Mouse (Mus musculus): Measurements from ENCODE around the gene Chd1l. TPM values are rescaled to one million over a fixed set of nuclear protein-coding genes. Genes with fewer than 3 reads are reported as not detected.

The Chd1l gene
- polyA plus RNA-seq, 1 experiment from 2014 or later = 24.7 TPM

GRCm38 (mm10) chr3:97558554-97558953, 51.4 kb downstream of the Chd1l start:
- Histone ChIP-seq H3K4me3 (no peak overlapping the region), H3K27ac (no peak overlapping the region), H3K36me3 (replicated peaks) (peaks cover 17% of the 10 kb centered on the region), H3K27me3 (ENCODE audit: poor library complexity, severe bottlenecking) (no peaks in the 10 kb centered on the region), H3K4me1 (no peaks in the 10 kb centered on the region), H3K9me3 (no peaks in the 10 kb centered on the region)
- DNase-seq (ENCODE audit: extremely low spot score, low spot score) = no peak
- WGBS = 89% methylated on average over 5 of the region's 5 CpGs

DNA sequence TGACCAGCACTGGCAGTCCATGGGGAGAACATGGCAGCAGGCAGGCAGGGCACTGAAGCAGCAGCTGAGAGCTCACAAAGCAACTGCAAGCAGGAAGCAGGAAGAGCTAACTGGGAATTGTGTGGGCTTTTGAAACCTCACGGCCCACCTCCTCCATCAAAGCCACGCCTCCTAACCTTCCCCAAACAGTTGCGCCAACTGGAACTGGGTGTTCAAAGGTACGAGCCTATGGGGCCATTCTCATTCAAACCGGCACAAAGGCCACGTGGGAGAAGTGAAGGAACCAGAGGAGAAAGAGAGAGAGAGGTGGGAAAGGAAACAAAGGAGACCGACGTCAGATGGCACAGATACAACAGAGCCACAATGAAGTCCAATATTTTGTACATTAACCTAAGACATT, 63.8 kb downstream of the Chd1l start:
- 46% methylated on average over 8 of the region's 8 CpGs for WGBS
- H3K4me1 ChIP-seq = peaks cover 7% of the 10 kb centered on the region; the same call in 1 of the 2 replicates
- H3K4me3 ChIP-seq = no peak overlapping the region
- DNase-seq (ENCODE audit: extremely low spot score, low spot score) = no peak
- H3K27me3 ChIP-seq (ENCODE audit: poor library complexity, severe bottlenecking) = no peaks in the 10 kb centered on the region
- H3K27ac ChIP-seq = no peak overlapping the region
- no peaks in the 10 kb centered on the region for H3K36me3 ChIP-seq (replicated peaks)
- no peaks in the 10 kb centered on the region for H3K9me3 ChIP-seq

GRCm38 (mm10) chr3:97540171-97540570, 69.8 kb downstream of the Chd1l start:
- H3K4me3 ChIP-seq = no peak overlapping the region
- H3K27me3 ChIP-seq (ENCODE audit: poor library complexity, severe bottlenecking) = no peaks in the 10 kb centered on the region
- H3K27ac ChIP-seq = no peak overlapping the region
- no peak for DNase-seq (ENCODE audit: extremely low spot score, low spot score)
- WGBS = 10% methylated on average over 1 of the region's 1 CpGs
- H3K4me1 ChIP-seq = peaks cover 5% of the 10 kb centered on the region
- no peaks in the 10 kb centered on the region for H3K9me3 ChIP-seq
- no peaks in the 10 kb centered on the region for H3K36me3 ChIP-seq (replicated peaks)

- H3K27ac ChIP-seq = no peak overlapping the region
- H3K4me1 ChIP-seq = peaks cover 5% of the 10 kb centered on the region
- H3K4me3 ChIP-seq = no peak overlapping the region
- H3K9me3 ChIP-seq = no peaks in the 10 kb centered on the region
- H3K27me3 ChIP-seq (ENCODE audit: poor library complexity, severe bottlenecking) = no peaks in the 10 kb centered on the region
- WGBS = 65% methylated on average over 1 of the region's 1 CpGs
- no peak for DNase-seq (ENCODE audit: extremely low spot score, low spot score)
- H3K36me3 ChIP-seq (replicated peaks) = no peaks in the 10 kb centered on the region
Measured at GRCm38 (mm10) chr3:97538634-97539033, 71.4 kb downstream of the Chd1l start.

- 90% methylated on average over 2 of the region's 2 CpGs for WGBS
Measured at GRCm38 (mm10) chr3:97537006-97537405, 73.0 kb downstream of the Chd1l start.

GRCm38 (mm10) chr3:97535660-97536059, 74.3 kb downstream of the Chd1l start:
- WGBS = 91% methylated on average over 5 of the region's 5 CpGs

More at GRCm38 (mm10) chr3:97537006-97537405, 73.0 kb downstream of the Chd1l start:
- H3K27me3 ChIP-seq (ENCODE audit: poor library complexity, severe bottlenecking) = no peaks in the 10 kb centered on the region
- no peaks in the 10 kb centered on the region for H3K9me3 ChIP-seq
- peaks cover 5% of the 10 kb centered on the region for H3K4me1 ChIP-seq
- no peak for DNase-seq (ENCODE audit: extremely low spot score, low spot score)
- no peaks in the 10 kb centered on the region for H3K36me3 ChIP-seq (replicated peaks)
- H3K27ac ChIP-seq = no peak overlapping the region
- no peak overlapping the region for H3K4me3 ChIP-seq

DNA sequence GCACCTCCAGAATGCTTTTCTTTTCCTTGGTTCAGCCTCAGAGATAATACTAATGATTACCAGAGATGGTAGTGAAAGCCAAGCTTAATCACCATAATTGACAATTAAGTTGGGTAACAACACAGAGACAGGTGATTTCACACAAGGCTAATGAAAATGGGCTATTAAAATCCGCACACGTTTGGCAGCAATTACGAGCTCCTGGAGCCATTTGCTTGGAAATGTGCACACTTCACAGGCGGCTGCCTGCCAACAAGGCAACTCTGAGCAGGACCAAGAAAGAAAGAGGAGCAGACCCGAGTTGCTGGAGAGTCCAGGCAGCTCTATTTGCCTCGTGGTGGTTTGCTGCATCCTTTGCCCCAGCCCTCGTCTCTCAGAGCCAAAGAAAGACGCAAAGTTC, 84.5 kb downstream of the Chd1l start:
- 87% methylated on average over 8 of the region's 8 CpGs for WGBS

More at GRCm38 (mm10) chr3:97535660-97536059, 74.3 kb downstream of the Chd1l start:
- no peak for DNase-seq (ENCODE audit: extremely low spot score, low spot score)
- H3K27me3 ChIP-seq (ENCODE audit: poor library complexity, severe bottlenecking) = no peaks in the 10 kb centered on the region
- H3K4me1 ChIP-seq = peaks cover 5% of the 10 kb centered on the region
- H3K27ac ChIP-seq = no peak overlapping the region
- no peaks in the 10 kb centered on the region for H3K36me3 ChIP-seq (replicated peaks)
- no peak overlapping the region for H3K4me3 ChIP-seq
- no peaks in the 10 kb centered on the region for H3K9me3 ChIP-seq

GRCm38 (mm10) chr3:97524835-97525234, 85.2 kb downstream of the Chd1l start:
- peaks cover 3% of the 10 kb centered on the region; the same call in 1 of the 2 replicates for H3K9me3 ChIP-seq
- 83% methylated on average over 5 of the region's 5 CpGs for WGBS
- H3K36me3 ChIP-seq (replicated peaks) = no peaks in the 10 kb centered on the region
- no peak overlapping the region for H3K27ac ChIP-seq
- H3K4me3 ChIP-seq = no peak overlapping the region
- H3K27me3 ChIP-seq (ENCODE audit: poor library complexity, severe bottlenecking) = no peaks in the 10 kb centered on the region
- no peak for DNase-seq (ENCODE audit: extremely low spot score, low spot score)
- H3K4me1 ChIP-seq = peaks cover 11% of the 10 kb centered on the region

More for the DNA sequence above, 84.5 kb downstream of the Chd1l start:
- no peaks in the 10 kb centered on the region for H3K9me3 ChIP-seq
- no peak overlapping the region for H3K4me3 ChIP-seq
- peaks cover 11% of the 10 kb centered on the region for H3K4me1 ChIP-seq
- no peaks in the 10 kb centered on the region for H3K27me3 ChIP-seq (ENCODE audit: poor library complexity, severe bottlenecking)
- no peak overlapping the region for H3K27ac ChIP-seq
- H3K36me3 ChIP-seq (replicated peaks) = no peaks in the 10 kb centered on the region
- no peak for DNase-seq (ENCODE audit: extremely low spot score, low spot score)

GRCm38 (mm10) chr3:97521946-97522731, 87.9 kb downstream of the Chd1l start:
- peak; percentile 23 for DNase-seq (ENCODE audit: extremely low spot score, low spot score)
- no peaks in the 10 kb centered on the region for H3K36me3 ChIP-seq (replicated peaks)
- no peaks in the 10 kb centered on the region for H3K27me3 ChIP-seq (ENCODE audit: poor library complexity, severe bottlenecking)
- no peak overlapping the region for H3K27ac ChIP-seq
- peaks cover 11% of the 10 kb centered on the region for H3K4me1 ChIP-seq
- H3K4me3 ChIP-seq = no peak overlapping the region
- WGBS = 76% methylated on average over 13 of the region's 13 CpGs
- peaks cover 24% of the 10 kb centered on the region for H3K9me3 ChIP-seq

- Histone ChIP-seq H3K9me3 (peaks cover 24% of the 10 kb centered on the region), H3K36me3 (replicated peaks) (no peaks in the 10 kb centered on the region), H3K4me1 (peaks cover 11% of the 10 kb centered on the region), H3K4me3 (no peak overlapping the region), H3K27ac (no peak overlapping the region), H3K27me3 (ENCODE audit: poor library complexity, severe bottlenecking) (no peaks in the 10 kb centered on the region)
- DNase-seq (ENCODE audit: extremely low spot score, low spot score) = no peak
- WGBS = 93% methylated on average over 11 of the region's 11 CpGs
Measured at GRCm38 (mm10) chr3:97519883-97520282, 90.1 kb downstream of the Chd1l start.

DNA sequence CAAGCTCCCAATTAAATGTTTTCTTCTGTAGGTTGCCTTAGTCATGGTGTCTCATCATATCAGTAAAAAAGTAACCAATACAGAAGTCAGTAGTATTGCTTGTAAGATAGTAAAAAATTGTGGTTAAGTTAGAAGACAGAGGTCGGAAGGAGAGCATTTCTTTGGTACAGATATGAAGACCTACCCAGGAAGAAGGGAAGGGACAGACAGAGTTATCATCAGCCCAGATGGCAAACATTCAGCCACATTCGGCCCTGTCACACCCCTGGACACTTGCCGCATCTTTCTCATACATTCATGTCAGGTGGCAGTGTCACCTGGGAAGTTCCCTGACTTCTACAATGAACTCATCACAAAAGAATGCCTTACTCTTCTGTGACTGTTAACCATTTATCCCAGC, 97.7 kb downstream of the Chd1l start:
- Histone ChIP-seq H3K9me3 (peaks cover under 1% of the 10 kb centered on the region; the same call in 1 of the 2 replicates), H3K36me3 (replicated peaks) (no peaks in the 10 kb centered on the region), H3K27ac (no peak overlapping the region), H3K4me1 (peaks cover 6% of the 10 kb centered on the region), H3K4me3 (no peak overlapping the region), H3K27me3 (ENCODE audit: poor library complexity, severe bottlenecking) (no peaks in the 10 kb centered on the region)
- WGBS = 94% methylated on average over 3 of the region's 3 CpGs
- DNase-seq (ENCODE audit: extremely low spot score, low spot score) = no peak
